Mouse (Mus musculus) stomach, embryonic 16.5 days (tissue): ENCODE results near the gene Stat5b. TPM values are rescaled to one million over a fixed set of nuclear protein-coding genes. Genes with fewer than 3 reads are reported as not detected.

Experiments used
- ATAC-seq: fragments of 200-750 bp; cut with Nextera tagmentation; 2 replicates; pipeline ENCODE4 v1.8.0; 2017; ENCODE audit warnings: moderate number of reproducible peaks, moderate TSS enrichment; ENCODE audit not compliant: insufficient read depth, low FRiP score
- H3K27ac ChIP-seq: fragments of 300-500 bp; sonication (generic); 2 replicates; pipeline ENCODE4 v1.5.1; 2014; ENCODE audit warnings: low read length
- H3K27me3 ChIP-seq: fragments of 300-500 bp; sonication (generic); 2 replicates; pipeline ENCODE4 v1.6.1; 2014; ENCODE audit warnings: low read length, control low read depth, mixed read lengths; ENCODE audit not compliant: control insufficient read depth, insufficient read depth
- H3K36me3 ChIP-seq: fragments of 300-500 bp; sonication (generic); 2 replicates; pipeline ENCODE4 v1.6.1; 2014; ENCODE audit warnings: low read length; ENCODE audit not compliant: control insufficient read depth, insufficient read depth
- H3K4me1 ChIP-seq: fragments of 300-500 bp; sonication (generic); 2 replicates; pipeline ENCODE4 v1.6.1; 2014; ENCODE audit warnings: low read length, control low read depth, mixed read lengths; ENCODE audit not compliant: control insufficient read depth, insufficient read depth
- H3K4me2 ChIP-seq: fragments of 300-500 bp; sonication (generic); 2 replicates; pipeline ENCODE4 v1.6.1; 2014; ENCODE audit warnings: low read depth, low read length, mixed read lengths
- H3K4me3 ChIP-seq: fragments of 300-500 bp; sonication (generic); replicated peaks from 2 replicates; pipeline ENCODE4 v1.5.1; 2014; ENCODE audit warnings: mild to moderate bottlenecking, low read length
- H3K9ac ChIP-seq: fragments of 300-500 bp; sonication (generic); 2 replicates; pipeline ENCODE4 v1.6.1; 2014; ENCODE audit warnings: low read length
- H3K9me3 ChIP-seq: fragments of 300-500 bp; sonication (generic); replicated peaks from 2 replicates; pipeline ENCODE4 v1.6.1; 2016; ENCODE audit warnings: low read length, control low read depth; ENCODE audit not compliant: control insufficient read depth
- WGBS: fragments of 180-500 bp; shearing (Covaris S2); extraction: QIAGEN DNeasy Blood & Tissue Kit; methylation state at CpG from one replicate; pipeline ENCODE4 v1.1.7; 2014; 5-methylcytosine and 5-hydroxymethylcytosine counted together
- polyA plus RNA-seq: library from polyadenylated mRNA; unstranded; fragments of >200 nt; fragmentation: Nextera tagmentation; extraction: Ambion mirVana; gene quantifications from 2 replicates; pipeline ENCODE4 v1.2.1, GENCODE M21; 2015

The Stat5b gene
- polyA plus RNA-seq, 1 experiment from 2014 or later, result 27.4 TPM

GRCm38 (mm10) chr11:100762831-100763230 is 87.7 kb downstream of the Stat5b start, which contains the start of gene Hcrt:
Gene Hcrt (minus strand): TSS chr11:100762931.
- Histone ChIP-seq H3K4me3 (peak within 1 kb of the TSS; percentile 52), H3K27ac (no peak within 1 kb of the TSS), H3K36me3 (no peaks in the 10 kb centered on the region), H3K4me1 (peaks cover 8% of the 10 kb centered on the region), H3K9ac (peak within 1 kb of the TSS; percentile 65), H3K4me2 (peak within 1 kb of the TSS; percentile 82), H3K9me3 (no peaks in the 10 kb centered on the region), H3K27me3 (peaks cover 34% of the 10 kb centered on the region)
- no peak for ATAC-seq
- 83% methylated on average over 7 of the region's 7 CpGs for WGBS

- H3K4me3 ChIP-seq, result peak overlapping the region; percentile 52
- H3K4me1 ChIP-seq, result peaks cover 8% of the 10 kb centered on the region
- peaks cover 34% of the 10 kb centered on the region for H3K27me3 ChIP-seq
- no peaks in the 10 kb centered on the region for H3K9me3 ChIP-seq
- peak; percentile 44; the same call in 1 of the 2 replicates for ATAC-seq
- peak overlapping the region; percentile 65 for H3K9ac ChIP-seq
- H3K27ac ChIP-seq, result no peak overlapping the region
- peak overlapping the region; percentile 82 for H3K4me2 ChIP-seq
- no peaks in the 10 kb centered on the region for H3K36me3 ChIP-seq
- WGBS, result 1% methylated on average over 27 of the region's 27 CpGs
Observed at GRCm38 (mm10) chr11:100761547-100762045, 88.9 kb downstream of the Stat5b start.

DNA sequence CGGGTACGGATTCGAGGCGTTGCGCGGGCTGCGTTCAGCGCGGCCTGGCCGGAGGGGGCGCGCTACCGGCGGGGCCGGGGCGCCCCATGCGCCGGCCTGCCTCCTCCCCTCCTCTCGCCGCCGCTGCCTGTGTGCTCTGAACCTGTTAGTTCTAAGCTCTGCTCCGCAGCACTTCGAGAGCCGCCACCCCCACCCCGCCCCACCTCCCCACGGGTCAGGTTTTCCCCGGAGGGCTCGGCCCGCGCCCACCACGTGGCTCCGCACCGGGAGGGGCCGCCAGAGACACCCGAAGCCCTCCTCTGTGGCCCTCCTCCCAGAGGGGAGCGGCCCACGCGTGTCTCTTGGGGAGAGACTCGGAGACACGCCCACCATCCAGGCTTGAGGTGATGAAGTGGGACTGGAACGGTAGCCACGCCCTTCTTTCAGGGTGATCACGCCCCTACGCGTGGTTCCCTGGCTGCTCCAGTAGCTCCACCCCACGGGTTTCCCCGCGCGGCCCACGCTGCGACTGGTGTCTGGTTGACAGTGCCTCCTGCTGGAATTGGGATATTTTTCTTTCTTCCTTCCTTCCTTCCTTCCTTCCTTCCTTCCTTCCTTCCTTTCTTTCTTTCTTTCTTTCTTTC is 90.8 kb downstream of the Stat5b start, which contains the start of gene Kcnh4:
Kcnh4 (minus strand) TSS at position 332 of the 623 bp plus-strand sequence.
- H3K4me2 ChIP-seq, result peak within 1 kb of the TSS; percentile 52
- no peak for ATAC-seq
- H3K27ac ChIP-seq, result no peak within 1 kb of the TSS
- no peak within 1 kb of the TSS for H3K9ac ChIP-seq
- WGBS, result under 1% methylated on average over 51 of the region's 51 CpGs
- H3K36me3 ChIP-seq, result no peaks in the 10 kb centered on the region
- H3K4me1 ChIP-seq, result peaks cover 8% of the 10 kb centered on the region
- peaks cover 34% of the 10 kb centered on the region for H3K27me3 ChIP-seq
- H3K9me3 ChIP-seq, result no peaks in the 10 kb centered on the region
- peak within 1 kb of the TSS; percentile 34 for H3K4me3 ChIP-seq

GRCm38 (mm10) chr11:100758707-100759610 is 91.6 kb downstream of the Stat5b start:
- H3K27ac ChIP-seq, result no peak overlapping the region
- ATAC-seq, result 0 out of 2 replicates have a peak, but pooled peaks have one; percentile 22
- peaks cover 8% of the 10 kb centered on the region for H3K4me1 ChIP-seq
- 2% methylated on average over 35 of the region's 35 CpGs for WGBS
- peak overlapping the region; percentile 34 for H3K4me3 ChIP-seq
- no peaks in the 10 kb centered on the region for H3K9me3 ChIP-seq
- H3K36me3 ChIP-seq, result no peaks in the 10 kb centered on the region
- H3K9ac ChIP-seq, result no peak overlapping the region
- H3K27me3 ChIP-seq, result peaks cover 34% of the 10 kb centered on the region
- peak overlapping the region; percentile 52 for H3K4me2 ChIP-seq

- Histone ChIP-seq H3K27me3 (peaks cover 29% of the 10 kb centered on the region), H3K36me3 (no peaks in the 10 kb centered on the region), H3K9ac (no peak overlapping the region), H3K4me1 (peaks cover 8% of the 10 kb centered on the region), H3K27ac (no peak overlapping the region), H3K4me2 (no peak overlapping the region), H3K4me3 (no peak overlapping the region), H3K9me3 (no peaks in the 10 kb centered on the region)
- no peak for ATAC-seq
- WGBS, result 82% methylated on average over 12 of the region's 12 CpGs
Observed at GRCm38 (mm10) chr11:100757566-100757965, 93.0 kb downstream of the Stat5b start.

DNA sequence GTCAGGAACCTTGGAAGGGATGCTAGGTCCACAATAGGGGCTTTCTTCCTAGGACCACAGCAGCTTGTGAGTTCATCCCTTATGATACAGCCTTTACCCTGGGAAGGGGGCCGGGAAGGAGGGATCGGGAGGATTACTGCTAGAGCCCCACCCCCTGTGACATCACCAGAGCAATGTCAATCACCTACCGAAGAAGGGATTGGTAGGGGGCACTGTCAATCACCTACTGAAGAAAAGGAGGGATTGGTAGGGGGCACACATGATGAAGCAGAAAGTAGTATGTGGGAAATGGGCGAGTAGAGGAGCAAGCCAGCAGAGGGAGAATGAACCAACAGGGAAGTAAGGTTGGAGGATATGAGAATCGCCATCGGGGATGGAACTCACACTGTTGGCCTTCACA is 94.0 kb downstream of the Stat5b start:
- ATAC-seq, result no peak
- H3K4me1 ChIP-seq, result peaks cover 5% of the 10 kb centered on the region; the same call in 1 of the 2 replicates
- peaks cover 25% of the 10 kb centered on the region for H3K27me3 ChIP-seq
- no peak overlapping the region for H3K4me3 ChIP-seq
- WGBS, result 58% methylated on average over 6 of the region's 6 CpGs
- H3K9me3 ChIP-seq, result no peaks in the 10 kb centered on the region
- no peak overlapping the region for H3K4me2 ChIP-seq
- no peaks in the 10 kb centered on the region for H3K36me3 ChIP-seq
- no peak overlapping the region for H3K27ac ChIP-seq
- H3K9ac ChIP-seq, result no peak overlapping the region

DNA sequence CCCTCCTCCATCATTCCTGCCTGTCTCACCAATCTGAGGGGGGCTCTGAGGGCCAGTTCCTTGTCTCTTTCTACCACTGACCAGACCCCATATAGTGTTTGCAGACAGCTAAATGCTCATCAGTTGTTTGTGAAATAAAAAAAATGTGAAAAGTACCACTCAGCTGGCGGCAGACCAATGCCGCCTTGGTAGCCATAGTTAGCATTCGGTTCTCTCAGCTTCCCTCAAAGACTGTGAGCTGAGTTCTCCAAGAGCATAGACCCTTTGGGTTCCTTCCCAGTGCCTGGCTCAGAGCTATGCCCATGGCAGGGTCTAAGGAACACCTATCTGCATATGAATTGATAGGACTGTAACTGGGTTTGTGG is 95.8 kb downstream of the Stat5b start:
- Histone ChIP-seq H3K9ac (no peak overlapping the region), H3K4me1 (peaks cover 5% of the 10 kb centered on the region; the same call in 1 of the 2 replicates), H3K36me3 (no peaks in the 10 kb centered on the region), H3K27ac (no peak overlapping the region), H3K4me3 (no peak overlapping the region), H3K4me2 (no peak overlapping the region), H3K9me3 (no peaks in the 10 kb centered on the region), H3K27me3 (peaks cover 17% of the 10 kb centered on the region)
- WGBS, result 84% methylated on average over 3 of the region's 3 CpGs
- ATAC-seq, result no peak

DNA sequence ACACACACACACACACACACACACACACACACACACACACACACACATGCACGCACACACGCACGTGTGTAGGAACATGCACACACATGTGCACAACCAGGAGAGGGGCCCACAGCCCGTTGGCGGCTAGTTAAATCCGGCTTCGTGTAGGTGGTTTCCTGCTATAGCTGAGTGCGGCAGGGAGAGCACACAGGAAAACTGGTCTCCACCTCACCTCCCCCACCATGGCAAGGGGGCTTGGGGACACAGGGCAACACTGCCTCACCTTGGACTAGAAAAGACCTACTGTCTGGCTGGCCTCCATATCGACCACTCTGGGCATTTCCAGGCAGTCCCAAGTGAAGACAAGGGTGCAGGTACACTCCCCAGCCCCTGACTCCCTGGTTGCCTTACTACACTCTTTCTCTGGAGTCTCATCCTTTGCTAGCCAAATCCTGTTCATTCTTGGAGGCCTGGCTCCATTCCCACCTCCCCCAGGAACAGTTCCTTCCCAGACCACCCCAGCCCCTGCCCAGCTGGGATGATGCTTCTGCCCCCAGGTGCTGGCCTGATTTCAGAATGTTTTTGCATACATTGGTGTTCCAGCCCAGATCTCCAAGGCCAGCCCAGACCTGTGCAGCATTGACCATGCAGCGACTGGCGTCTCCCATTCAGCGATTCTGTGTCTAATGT is 96.4 kb downstream of the Stat5b start:
- ATAC-seq, result no peak
- Histone ChIP-seq H3K27me3 (peaks cover 15% of the 10 kb centered on the region), H3K9ac (no peak overlapping the region), H3K4me1 (no peaks in the 10 kb centered on the region), H3K27ac (no peak overlapping the region), H3K9me3 (no peaks in the 10 kb centered on the region), H3K4me3 (no peak overlapping the region), H3K4me2 (no peak overlapping the region), H3K36me3 (no peaks in the 10 kb centered on the region)
- WGBS, result 81% methylated on average over 12 of the region's 12 CpGs
